Mouse (Mus musculus): Measurements from ENCODE around the gene Henmt1. TPM values are rescaled to one million over a fixed set of nuclear protein-coding genes. Genes with fewer than 3 reads are reported as not detected.

Gene Henmt1
- total RNA-seq (2023): not detected in 2 replicates

DNA sequence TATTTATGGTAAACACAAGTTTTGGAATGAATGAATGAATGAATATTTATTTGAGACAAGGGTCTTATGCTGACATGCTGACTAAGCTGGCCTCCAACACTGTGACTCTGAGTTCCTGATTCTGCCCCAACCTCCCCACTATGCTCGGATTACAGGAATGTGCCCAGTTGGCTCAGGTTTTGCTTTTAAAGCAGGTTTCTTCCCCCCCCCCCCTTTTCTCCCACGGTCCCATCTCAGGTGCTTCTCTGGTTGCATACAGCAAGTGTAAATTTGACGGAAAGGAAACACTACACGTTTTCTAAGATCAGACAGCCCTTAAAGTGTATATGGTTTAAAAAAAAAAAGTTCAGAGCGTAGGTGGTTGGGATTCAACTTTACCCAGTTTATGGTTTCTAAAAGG, at the start of gene Henmt1:
Henmt1 (plus strand) TSS at position 301 of the 400 bp plus-strand sequence.

DNA sequence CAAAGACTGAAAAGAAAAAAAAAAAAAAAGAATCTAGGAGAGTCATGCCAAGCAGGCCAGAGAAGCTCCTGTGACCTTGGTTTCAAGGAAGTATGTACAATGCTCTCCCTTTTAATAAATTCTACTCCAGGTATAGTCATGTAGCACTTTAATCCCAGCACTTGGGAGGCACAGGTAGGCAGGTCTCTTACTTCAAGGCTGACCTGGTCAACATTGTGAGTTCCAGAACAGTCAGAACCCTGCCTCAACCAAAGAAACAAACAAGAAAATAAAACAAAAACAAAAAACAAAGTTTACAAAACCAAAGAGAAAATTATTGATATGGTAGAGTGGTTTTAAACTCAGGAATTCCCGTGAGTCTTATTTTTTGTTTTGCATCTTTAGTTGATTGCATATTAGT, 49.8 kb upstream of the Henmt1 start, which contains the start of gene Fndc7:
Fndc7 (minus strand) TSS at position 101 of the 400 bp plus-strand sequence.

DNA sequence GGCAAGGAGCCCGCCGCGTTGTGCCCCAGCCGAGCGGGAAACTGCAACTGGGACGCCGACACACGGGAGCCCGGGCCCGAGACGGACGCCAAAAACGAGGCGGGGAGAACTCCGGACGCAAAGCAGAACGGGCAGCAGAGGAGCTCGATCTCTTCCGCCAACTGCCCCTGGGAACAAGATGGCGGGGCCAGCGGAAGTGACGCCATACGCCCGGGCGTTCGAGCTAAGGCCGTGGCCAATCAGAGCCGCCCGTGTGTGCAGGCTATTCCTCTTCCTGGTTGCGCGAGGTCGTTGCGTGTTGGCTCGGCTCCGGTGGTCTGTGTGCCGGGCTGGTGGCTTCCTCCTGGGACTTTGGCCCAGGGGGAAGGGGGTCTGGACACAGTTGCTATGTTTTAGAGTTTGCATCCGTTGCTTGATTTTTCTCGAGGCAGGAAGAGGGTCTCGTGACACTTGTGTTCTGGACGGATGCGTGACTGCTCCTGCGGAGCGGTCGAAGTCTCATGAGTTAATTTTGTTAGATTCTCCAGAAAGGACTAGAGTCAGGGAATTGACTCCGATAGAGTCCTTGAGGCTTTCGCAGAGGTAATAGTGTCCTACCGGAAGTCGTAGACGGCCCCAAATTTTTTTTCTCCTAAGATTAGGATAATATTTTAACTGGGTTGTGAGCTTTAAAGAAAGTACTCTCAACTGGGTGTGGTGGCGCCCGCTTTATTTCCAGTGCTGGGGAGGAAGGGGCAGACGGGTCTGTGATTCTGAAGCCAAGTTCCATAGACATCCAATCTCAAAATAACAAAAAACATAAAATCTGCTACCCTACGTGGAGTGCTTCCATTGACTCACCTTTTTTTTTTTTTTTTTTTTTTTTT, 27.9 kb upstream of the Henmt1 start, which contains the start of gene Prpf38b:
Prpf38b (minus strand) TSS at position 180 of the 866 bp plus-strand sequence.

DNA sequence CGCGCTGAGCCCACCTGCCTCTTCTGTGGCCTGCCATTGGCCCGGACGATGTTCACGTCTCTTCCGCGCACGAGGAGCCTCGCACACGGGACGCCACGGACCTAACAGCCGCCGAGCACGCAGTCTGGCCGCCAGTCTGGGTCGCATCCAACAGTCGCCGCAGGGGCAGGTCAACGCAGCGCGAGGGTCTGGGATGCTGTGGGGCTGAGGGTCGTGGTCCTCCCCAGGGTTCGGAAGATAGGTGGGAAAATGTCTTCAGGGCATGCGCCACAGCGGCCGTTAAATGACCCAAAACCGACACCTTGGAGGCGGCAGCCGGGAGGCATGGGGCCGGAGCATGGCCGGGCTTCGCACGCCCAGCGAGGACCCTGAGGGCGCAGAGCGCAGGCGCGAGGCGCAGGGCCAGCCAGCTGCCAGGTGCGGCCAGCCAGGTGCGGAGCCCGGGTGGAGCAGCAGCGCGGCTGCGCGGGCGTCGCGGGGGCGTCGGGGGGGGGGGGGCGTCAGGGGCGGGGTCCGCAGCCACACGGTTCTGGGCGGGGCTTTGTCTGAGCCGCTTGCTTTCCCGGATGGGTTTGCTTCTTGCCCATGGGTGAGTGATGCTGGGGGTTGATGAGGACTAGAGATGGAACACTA, 444 bp downstream of the Henmt1 start, which contains the start of gene Gm9857:
Gm9857 (minus strand) TSS at position 445 of the 633 bp plus-strand sequence.

Other genes with a start within 250 kb of the Henmt1 start
- gene Gpsm2, start 217.6 kb upstream of the Henmt1 start, total RNA-seq (2023): 10.1 and 12.5 TPM in 2 replicates
- gene Aknad1, start 200.2 kb upstream of the Henmt1 start, total RNA-seq (2023): not detected in 2 replicates
- gene Stxbp3, start 99.3 kb upstream of the Henmt1 start, total RNA-seq (2023): 34.0 and 45.6 TPM in 2 replicates
- not detected in 2 replicates for gene Fndc7, start 49.9 kb upstream of the Henmt1 start, total RNA-seq (2023)
- 120 and 149 TPM in 2 replicates for gene Prpf38b, start 28.1 kb upstream of the Henmt1 start, total RNA-seq (2023)
- gene Gm9857, start 572 bp downstream of the Henmt1 start, total RNA-seq (2023): not detected in 2 replicates
- 17.2 and 20.8 TPM in 2 replicates for gene Fam102b, start 87.7 kb downstream of the Henmt1 start, total RNA-seq (2023)
- not detected in 2 replicates for gene Slc25a54, start 140.6 kb downstream of the Henmt1 start, total RNA-seq (2023)
- gene Slc25a24, start 183.3 kb downstream of the Henmt1 start, total RNA-seq (2023): 67.8 and 71.0 TPM in 2 replicates

Measured in neutrophil, adult 65 days (primary cell).